ENCODE assay signal across 19 mouse cellular contexts in the genomic region with DNA sequence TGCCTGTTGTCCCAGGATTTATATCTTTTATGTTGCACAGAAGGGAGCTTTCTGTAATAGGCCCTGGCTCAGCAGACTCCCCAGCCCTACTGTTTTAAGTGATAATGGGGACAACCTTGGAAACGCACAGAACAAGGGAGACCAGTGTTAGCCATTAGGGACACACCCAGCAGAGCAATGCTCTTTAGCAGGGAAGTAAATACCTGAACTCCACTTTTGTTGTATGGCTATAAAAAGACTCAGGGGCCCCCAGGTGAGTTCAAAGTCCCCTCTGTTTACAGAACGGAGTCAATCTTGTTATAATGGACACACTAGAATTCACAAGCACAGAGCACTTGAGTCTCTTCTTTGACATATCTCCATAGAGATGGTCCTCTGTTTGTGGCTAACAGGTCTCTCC. TPM values are rescaled to one million over a fixed set of nuclear protein-coding genes. Genes with fewer than 3 reads are reported as not detected.
A peak's percentile ranks its signal among the peaks of the same experiment; 100 is the strongest.
DNase-seq lines count a peak whose midpoint lies in the region; ATAC-seq lines count a peak whose summit lies in the region.
"Had no signal": no experiment of that assay in that cellular context is flagged by ENCODE, and none has a peak within 500 bp of the region (broad histone marks: within the 10 kb centered on the region; RNA-seq: fewer than 3 reads in every experiment).

No protein-coding gene starts in this region.

- 46% methylated on average over 2 of the region's 2 CpGs for WGBS in lung, embryonic 16.5 days
- WGBS in intestine, embryonic 16.5 days = 52% methylated on average over 2 of the region's 2 CpGs
- WGBS in stomach, embryonic 16.5 days = 49% methylated on average over 2 of the region's 2 CpGs

- no peak overlapping the region for H3K4me3 ChIP-seq in lung, embryonic 16.5 days (ENCODE audit: low read length)
- no peak overlapping the region for H3K4me3 ChIP-seq in intestine, embryonic 16.5 days (ENCODE audit: low read length)
- no peak overlapping the region for H3K4me3 ChIP-seq in stomach, embryonic 16.5 days (replicated peaks; ENCODE audit: low read length)
- H3K4me3 ChIP-seq: embryonic facial prominence, embryonic 10.5 days; forebrain, embryonic 13.5 days; heart, embryonic 10.5 days had no signal

- 0 out of 2 replicates have a peak, but pooled peaks have one; percentile 11 for ATAC-seq in lung, embryonic 16.5 days (ENCODE audit: low read depth)
- peak; percentile 87 for ATAC-seq in intestine, embryonic 16.5 days
- peak; percentile 77 for ATAC-seq in stomach, embryonic 16.5 days (ENCODE audit: insufficient read depth, low FRiP score)
- ATAC-seq: activated CD4-positive, CD25-positive, alpha-beta regulatory T cell, adult 4 months; forebrain, embryonic 13.5 days had no signal

- no peaks in the 10 kb centered on the region for H3K27me3 ChIP-seq in lung, embryonic 16.5 days (ENCODE audit: control insufficient read depth, insufficient read depth, low read depth, low read length)
- no peaks in the 10 kb centered on the region for H3K27me3 ChIP-seq in intestine, embryonic 16.5 days (replicated peaks; ENCODE audit: control insufficient read depth, insufficient read depth, low read length)
- no peaks in the 10 kb centered on the region for H3K27me3 ChIP-seq in stomach, embryonic 16.5 days (ENCODE audit: control insufficient read depth, insufficient read depth, low read length)
- H3K27me3 ChIP-seq: forebrain, embryonic 13.5 days had no signal

- no peaks in the 10 kb centered on the region for H3K9me3 ChIP-seq in lung, embryonic 16.5 days (ENCODE audit: control insufficient read depth, low read length)
- H3K9me3 ChIP-seq in intestine, embryonic 16.5 days (ENCODE audit: control insufficient read depth, low read length) = no peaks in the 10 kb centered on the region
- H3K9me3 ChIP-seq in stomach, embryonic 16.5 days (replicated peaks; ENCODE audit: control insufficient read depth, low read length) = no peaks in the 10 kb centered on the region
- H3K9me3 ChIP-seq: embryonic facial prominence, embryonic 10.5 days; forebrain, embryonic 13.5 days; heart, embryonic 10.5 days had no signal

- intact Hi-C loops in left cerebral cortex, postnatal 10 days (cut with DNase I) = no loop called here

- H3K27ac ChIP-seq in lung, embryonic 16.5 days (ENCODE audit: low read length) = peak overlapping the region; percentile 91
- H3K27ac ChIP-seq in intestine, embryonic 16.5 days (ENCODE audit: low read length) = peak overlapping the region; percentile 79
- peak overlapping the region; percentile 26 for H3K27ac ChIP-seq in stomach, embryonic 16.5 days (ENCODE audit: low read length)
- H3K27ac ChIP-seq: embryonic facial prominence, embryonic 10.5 days; forebrain, embryonic 13.5 days; heart, embryonic 10.5 days; hindbrain, embryonic 14.5 days had no signal

- H3K9ac ChIP-seq in lung, embryonic 16.5 days (ENCODE audit: low read length) = no peak overlapping the region
- H3K9ac ChIP-seq in intestine, embryonic 16.5 days (ENCODE audit: low read depth, low read length) = no peak overlapping the region
- no peak overlapping the region for H3K9ac ChIP-seq in stomach, embryonic 16.5 days (ENCODE audit: low read length)
- H3K9ac ChIP-seq: forebrain, embryonic 13.5 days; hindbrain, embryonic 14.5 days had no signal

- no peak overlapping the region for H3K4me2 ChIP-seq in lung, embryonic 16.5 days (ENCODE audit: low read depth, low read length)
- H3K4me2 ChIP-seq in intestine, embryonic 16.5 days (ENCODE audit: low read depth, low read length) = peak overlapping the region; percentile 14; the same call in 1 of the 2 replicates
- H3K4me2 ChIP-seq in stomach, embryonic 16.5 days (ENCODE audit: low read depth, low read length) = no peak overlapping the region
- H3K4me2 ChIP-seq: forebrain, embryonic 13.5 days; hindbrain, embryonic 14.5 days had no signal

- H3K4me1 ChIP-seq in lung, embryonic 16.5 days (replicated peaks; ENCODE audit: control insufficient read depth, insufficient read depth, low read length) = peaks cover 35% of the 10 kb centered on the region
- peaks cover 23% of the 10 kb centered on the region for H3K4me1 ChIP-seq in intestine, embryonic 16.5 days (ENCODE audit: control insufficient read depth, insufficient read depth, low read length)
- peaks cover 23% of the 10 kb centered on the region for H3K4me1 ChIP-seq in stomach, embryonic 16.5 days (ENCODE audit: control insufficient read depth, insufficient read depth, low read length)

- H3K36me3 ChIP-seq in lung, embryonic 16.5 days (ENCODE audit: control insufficient read depth, insufficient read depth, low read length) = no peaks in the 10 kb centered on the region
- H3K36me3 ChIP-seq in intestine, embryonic 16.5 days (ENCODE audit: control insufficient read depth, insufficient read depth, low read length) = no peaks in the 10 kb centered on the region
- H3K36me3 ChIP-seq in stomach, embryonic 16.5 days (ENCODE audit: control insufficient read depth, insufficient read depth, low read length) = no peaks in the 10 kb centered on the region
- H3K36me3 ChIP-seq: embryonic facial prominence, embryonic 10.5 days; heart, embryonic 10.5 days had no signal

- no peak for DNase-seq in lung, postnatal 25 days (ENCODE audit: low spot score)
- peak; percentile 42 for DNase-seq in WW6 (ENCODE audit: low read depth, low spot score)
- DNase-seq in left cerebral cortex, postnatal 10 days (ENCODE audit: extremely low spot score in 1 of 2, low spot score in 2 of 2) = no peak
- no peak for DNase-seq in liver
- DNase-seq in cerebellum, adult 18-20 months = no peak
- DNase-seq: adrenal gland, postnatal 14 days; cerebellum, adult 2 months; cerebellum, postnatal 10 days; gastrocnemius, postnatal 10 days; heart, adult 18-20 months; heart, postnatal 14 days had no signal

RNA-seq across cellular contexts. Expression of gene Nedd9, which starts 28.5 kb away (rescaled TPM):
- 76.1 and 77.6 TPM in 2 replicates for polyA plus RNA-seq in lung, embryonic 16.5 days (2015; fragmentation: Nextera tagmentation; extraction: Ambion mirVana)
- polyA plus RNA-seq in intestine, embryonic 16.5 days (2015; fragmentation: Nextera tagmentation; extraction: Ambion mirVana) = 38.5 and 40.5 TPM in 2 replicates
- polyA plus RNA-seq in stomach, embryonic 16.5 days (2015; fragmentation: Nextera tagmentation; extraction: Ambion mirVana) = 25.0 and 28.3 TPM in 2 replicates
- total RNA-seq in left cerebral cortex, postnatal 10 days (2021) = 10 to 100 TPM in 1 of 2 experiments, 1 to 10 TPM in 1; 9.4 to 14.5 TPM

Comparison
In these comparisons a context has a peak if more than half of its experiments do, and no peak if none do; other contexts are left out.
1. ATAC-seq: peak in every context shown above with its lines; median percentile 87 in intestine, embryonic 16.5 days; 77 in stomach, embryonic 16.5 days; 11 in lung, embryonic 16.5 days.
2. H3K27ac ChIP-seq: peak in every context shown above with its lines; median percentile 91 in lung, embryonic 16.5 days; 79 in intestine, embryonic 16.5 days; 26 in stomach, embryonic 16.5 days.